Mouse (Mus musculus) bone marrow, adult 2 months (tissue): ENCODE data around the gene Olfr1020.

Experiments
- CTCF ChIP-seq: fragments of 200-500 bp; IDR thresholded peaks from 2 replicates; pipeline ENCODE4 v1.5.1; 2011; ENCODE audit warnings: low read length, control low read depth; ENCODE audit not compliant: control insufficient read depth, insufficient read depth
- POLR2A ChIP-seq: fragments of 200-500 bp; IDR thresholded peaks from 2 replicates; pipeline ENCODE4 v1.6.1; 2011; ENCODE audit warnings: low read depth, mild to moderate bottlenecking, control low read depth, low read length, borderline replicate concordance; ENCODE audit not compliant: control insufficient read depth

GRCm38 (mm10) chr2:85845383-85845782 lies 1.4 kb upstream of the Olfr1020 start, which contains the start of gene Olfr1019:
- no peak for TF ChIP-seq CTCF
- TF ChIP-seq POLR2A: no peak
